Mouse (Mus musculus) liver, embryonic 13.5 days (tissue): ENCODE results near the gene Itga8. TPM values are rescaled to one million over a fixed set of nuclear protein-coding genes. Genes with fewer than 3 reads are reported as not detected.

Source experiments
- ATAC-seq: fragments of 200-750 bp; cut with Nextera tagmentation; 2 replicates; pipeline ENCODE4 v1.8.0; 2017; ENCODE audit warnings: low read depth, mild to moderate bottlenecking, moderate number of reproducible peaks, moderate library complexity
- DNase-seq: peaks from one replicate; pipeline ENCODE4 v3.0.0; 2022
- H3K27ac ChIP-seq: fragments of 300-500 bp; sonication (generic); 2 replicates; pipeline ENCODE4 v1.5.1; 2015; ENCODE audit warnings: moderate library complexity, mild to moderate bottlenecking, inconsistent platforms
- H3K27me3 ChIP-seq: fragments of 300-500 bp; sonication (generic); 2 replicates; pipeline ENCODE4 v1.6.1; 2015; ENCODE audit warnings: mild to moderate bottlenecking, inconsistent platforms
- H3K36me3 ChIP-seq: fragments of 300-500 bp; sonication (generic); 2 replicates; pipeline ENCODE4 v1.6.1; 2015; ENCODE audit warnings: mild to moderate bottlenecking, inconsistent platforms
- H3K4me1 ChIP-seq: fragments of 300-500 bp; sonication (generic); replicated peaks from 2 replicates; pipeline ENCODE4 v1.6.1; 2015; ENCODE audit warnings: inconsistent platforms
- H3K4me2 ChIP-seq: fragments of 300-500 bp; sonication (generic); 2 replicates; pipeline ENCODE4 v1.6.1; 2015; ENCODE audit warnings: inconsistent platforms, mild to moderate bottlenecking, moderate library complexity
- H3K4me3 ChIP-seq: fragments of 300-500 bp; sonication (generic); replicated peaks from 2 replicates; pipeline ENCODE4 v1.5.1; 2015; ENCODE audit warnings: mild to moderate bottlenecking, inconsistent platforms
- H3K9ac ChIP-seq: fragments of 300-500 bp; sonication (generic); 2 replicates; pipeline ENCODE4 v1.6.1; 2015; ENCODE audit warnings: mild to moderate bottlenecking, inconsistent platforms
- H3K9me3 ChIP-seq: fragments of 300-500 bp; sonication (generic); replicated peaks from 2 replicates; pipeline ENCODE4 v1.6.1; 2016; ENCODE audit warnings: inconsistent platforms
- WGBS: fragments of 180-500 bp; shearing (Covaris S2); methylation state at CpG from one replicate; pipeline ENCODE4 v1.1.7; 2015; ENCODE audit not compliant: insufficient replicate concordance; 5-methylcytosine and 5-hydroxymethylcytosine counted together
- polyA plus RNA-seq: library from polyadenylated mRNA; unstranded; fragments of >200 nt; fragmentation: Nextera tagmentation; extraction: Ambion mirVana; gene quantifications from 2 replicates; pipeline ENCODE4 v1.2.1, GENCODE M21; 2015

Itga8 gene
- polyA plus RNA-seq, 1 experiment from 2014 or later: 2.3 TPM

DNA sequence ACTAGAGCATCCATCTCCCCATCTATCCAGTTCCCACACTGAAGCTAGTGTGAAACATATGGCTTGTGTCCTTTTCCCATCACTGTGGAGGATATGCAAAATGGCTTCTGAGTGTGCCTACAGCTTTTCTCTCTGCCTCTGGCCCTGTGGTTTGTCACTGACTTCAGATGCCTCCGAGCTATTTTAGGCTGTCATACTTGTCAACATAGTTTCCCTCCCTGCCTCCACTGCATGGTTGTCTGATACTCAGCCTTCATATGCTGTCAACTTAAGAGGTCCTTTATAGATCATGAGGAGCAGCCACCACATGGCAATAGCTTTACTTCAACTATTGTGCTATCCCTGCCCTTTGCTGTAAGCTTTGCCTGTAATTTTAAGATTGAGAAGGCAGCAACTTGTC, 75.4 kb downstream of the Itga8 start:
- no peaks in the 10 kb centered on the region for H3K36me3 ChIP-seq
- H3K4me3 ChIP-seq: no peak overlapping the region
- no peak for DNase-seq
- H3K4me2 ChIP-seq: no peak overlapping the region
- H3K4me1 ChIP-seq: no peaks in the 10 kb centered on the region
- 28% methylated on average over 1 of the region's 1 CpGs for WGBS
- H3K9me3 ChIP-seq: no peaks in the 10 kb centered on the region
- no peak overlapping the region for H3K9ac ChIP-seq
- no peaks in the 10 kb centered on the region for H3K27me3 ChIP-seq
- ATAC-seq: no peak
- no peak overlapping the region for H3K27ac ChIP-seq

DNA sequence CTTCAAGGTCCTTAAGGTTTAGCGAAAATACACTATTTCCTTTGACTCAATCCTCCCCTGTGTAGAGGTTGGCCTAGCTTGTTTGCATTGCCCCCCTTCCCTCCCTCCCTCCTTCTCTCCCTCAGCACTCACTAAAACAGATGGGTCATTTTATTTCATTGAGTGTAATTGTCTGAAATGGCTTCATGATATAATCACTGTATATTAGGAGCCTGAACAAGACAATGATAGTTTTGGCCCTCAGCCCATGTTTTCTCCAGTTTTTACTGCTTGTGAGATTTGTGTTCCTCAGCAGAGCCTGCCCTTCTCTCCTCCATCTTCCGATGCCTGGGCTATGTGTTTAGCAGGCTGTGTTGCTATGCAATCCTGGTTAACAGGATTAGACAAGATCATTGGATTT, 80.1 kb downstream of the Itga8 start:
- Histone ChIP-seq H3K27me3 (no peaks in the 10 kb centered on the region), H3K36me3 (no peaks in the 10 kb centered on the region), H3K4me1 (no peaks in the 10 kb centered on the region), H3K27ac (no peak overlapping the region), H3K9me3 (no peaks in the 10 kb centered on the region), H3K4me2 (no peak overlapping the region), H3K4me3 (no peak overlapping the region), H3K9ac (no peak overlapping the region)
- DNase-seq (no peak), ATAC-seq (no peak)
- WGBS: 66% methylated on average over 2 of the region's 2 CpGs

DNA sequence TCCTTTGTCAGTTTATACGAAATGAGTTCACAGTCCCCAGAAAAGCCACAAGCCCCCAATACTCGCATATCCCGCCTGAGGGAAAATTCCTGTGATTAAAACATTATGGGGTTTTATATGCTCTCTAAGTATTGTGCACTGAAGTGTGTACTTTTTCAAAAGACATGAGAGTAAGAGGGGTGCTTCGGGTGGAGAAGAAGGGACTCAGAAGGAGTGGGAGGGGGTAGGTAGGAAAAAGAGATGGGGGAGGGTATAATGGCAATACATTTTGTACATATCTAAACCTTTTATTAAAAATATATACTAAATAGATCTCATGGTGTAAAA, 88.3 kb downstream of the Itga8 start:
- ATAC-seq (no peak), DNase-seq (no peak)
- no peak overlapping the region for H3K4me2 ChIP-seq
- 66% methylated on average over 4 of the region's 4 CpGs for WGBS
- H3K36me3 ChIP-seq: no peaks in the 10 kb centered on the region
- H3K9me3 ChIP-seq: no peaks in the 10 kb centered on the region
- H3K4me3 ChIP-seq: no peak overlapping the region
- H3K27ac ChIP-seq: no peak overlapping the region
- H3K4me1 ChIP-seq: no peaks in the 10 kb centered on the region
- H3K9ac ChIP-seq: no peak overlapping the region
- H3K27me3 ChIP-seq: no peaks in the 10 kb centered on the region

- Histone ChIP-seq H3K9ac (no peak overlapping the region), H3K4me1 (no peaks in the 10 kb centered on the region), H3K9me3 (no peaks in the 10 kb centered on the region), H3K27me3 (no peaks in the 10 kb centered on the region), H3K4me3 (no peak overlapping the region), H3K27ac (no peak overlapping the region), H3K4me2 (no peak overlapping the region), H3K36me3 (no peaks in the 10 kb centered on the region)
- ATAC-seq: no peak
- 59% methylated on average over 3 of the region's 3 CpGs for WGBS
- no peak for DNase-seq
Measured at GRCm38 (mm10) chr2:12212662-12213463, 88.9 kb downstream of the Itga8 start.

GRCm38 (mm10) chr2:12208142-12208541, 93.6 kb downstream of the Itga8 start:
- H3K4me3 ChIP-seq: no peak overlapping the region
- H3K27me3 ChIP-seq: no peaks in the 10 kb centered on the region
- 34% methylated on average over 6 of the region's 6 CpGs for WGBS
- H3K4me1 ChIP-seq: no peaks in the 10 kb centered on the region
- no peak for DNase-seq
- H3K27ac ChIP-seq: no peak overlapping the region
- no peak overlapping the region for H3K9ac ChIP-seq
- no peak overlapping the region for H3K4me2 ChIP-seq
- no peaks in the 10 kb centered on the region for H3K9me3 ChIP-seq
- no peak for ATAC-seq
- no peaks in the 10 kb centered on the region for H3K36me3 ChIP-seq

- Histone ChIP-seq H3K27ac (no peak overlapping the region), H3K9me3 (no peaks in the 10 kb centered on the region), H3K9ac (no peak overlapping the region), H3K36me3 (no peaks in the 10 kb centered on the region), H3K4me3 (no peak overlapping the region), H3K27me3 (no peaks in the 10 kb centered on the region), H3K4me2 (no peak overlapping the region), H3K4me1 (no peaks in the 10 kb centered on the region)
- 24% methylated on average over 5 of the region's 5 CpGs for WGBS
- no peak for ATAC-seq
- no peak for DNase-seq
Measured at GRCm38 (mm10) chr2:12206353-12206752, 95.4 kb downstream of the Itga8 start.

DNA sequence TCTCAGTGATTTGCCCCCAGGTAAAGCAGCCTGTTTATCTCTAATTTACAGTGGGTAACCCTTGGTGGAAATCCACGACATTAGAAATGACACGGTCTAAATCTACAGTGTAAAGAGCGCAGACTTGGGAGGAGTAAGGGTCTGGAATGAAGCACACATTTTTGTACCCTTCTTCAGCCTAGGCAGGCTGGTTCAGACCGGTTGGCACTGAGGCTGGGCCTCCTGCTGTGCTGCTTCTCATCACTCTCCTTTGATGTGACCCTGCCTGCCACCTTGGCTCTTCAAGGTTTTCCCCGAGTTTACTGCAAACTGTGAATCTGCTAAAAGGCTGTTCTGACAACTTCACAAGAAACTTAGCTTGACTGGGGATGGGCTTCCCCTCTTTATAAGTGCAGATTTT, 95.8 kb downstream of the Itga8 start:
- H3K4me3 ChIP-seq: no peak overlapping the region
- H3K4me1 ChIP-seq: no peaks in the 10 kb centered on the region
- H3K9me3 ChIP-seq: no peaks in the 10 kb centered on the region
- no peaks in the 10 kb centered on the region for H3K36me3 ChIP-seq
- WGBS: 27% methylated on average over 5 of the region's 5 CpGs
- no peak overlapping the region for H3K9ac ChIP-seq
- no peak overlapping the region for H3K27ac ChIP-seq
- H3K4me2 ChIP-seq: no peak overlapping the region
- no peaks in the 10 kb centered on the region for H3K27me3 ChIP-seq
- DNase-seq (no peak), ATAC-seq (no peak)

- Histone ChIP-seq H3K9me3 (no peaks in the 10 kb centered on the region), H3K4me3 (no peak overlapping the region), H3K36me3 (no peaks in the 10 kb centered on the region), H3K27me3 (no peaks in the 10 kb centered on the region), H3K4me1 (no peaks in the 10 kb centered on the region), H3K27ac (no peak overlapping the region), H3K4me2 (no peak overlapping the region), H3K9ac (no peak overlapping the region)
- DNase-seq: no peak
- 71% methylated on average over 10 of the region's 10 CpGs for WGBS
- ATAC-seq: no peak
Measured at GRCm38 (mm10) chr2:12203231-12203630, 98.5 kb downstream of the Itga8 start.

- ATAC-seq: no peak
- Histone ChIP-seq H3K9me3 (no peaks in the 10 kb centered on the region), H3K4me3 (no peak overlapping the region), H3K27me3 (no peaks in the 10 kb centered on the region), H3K4me2 (no peak overlapping the region), H3K9ac (no peak overlapping the region), H3K36me3 (no peaks in the 10 kb centered on the region), H3K27ac (no peak overlapping the region), H3K4me1 (no peaks in the 10 kb centered on the region)
- DNase-seq: no peak
- WGBS: 61% methylated on average over 7 of the region's 7 CpGs
Measured at GRCm38 (mm10) chr2:12198699-12199098, 103.0 kb downstream of the Itga8 start.

- no peak for DNase-seq
- no peaks in the 10 kb centered on the region for H3K4me1 ChIP-seq
- 68% methylated on average over 3 of the region's 3 CpGs for WGBS
- no peaks in the 10 kb centered on the region for H3K27me3 ChIP-seq
- no peak for ATAC-seq
- H3K27ac ChIP-seq: no peak overlapping the region
- H3K36me3 ChIP-seq: no peaks in the 10 kb centered on the region
- H3K4me2 ChIP-seq: no peak overlapping the region
- no peak overlapping the region for H3K9ac ChIP-seq
- H3K9me3 ChIP-seq: no peaks in the 10 kb centered on the region
- no peak overlapping the region for H3K4me3 ChIP-seq
Measured at GRCm38 (mm10) chr2:12198214-12198613, 103.5 kb downstream of the Itga8 start.

DNA sequence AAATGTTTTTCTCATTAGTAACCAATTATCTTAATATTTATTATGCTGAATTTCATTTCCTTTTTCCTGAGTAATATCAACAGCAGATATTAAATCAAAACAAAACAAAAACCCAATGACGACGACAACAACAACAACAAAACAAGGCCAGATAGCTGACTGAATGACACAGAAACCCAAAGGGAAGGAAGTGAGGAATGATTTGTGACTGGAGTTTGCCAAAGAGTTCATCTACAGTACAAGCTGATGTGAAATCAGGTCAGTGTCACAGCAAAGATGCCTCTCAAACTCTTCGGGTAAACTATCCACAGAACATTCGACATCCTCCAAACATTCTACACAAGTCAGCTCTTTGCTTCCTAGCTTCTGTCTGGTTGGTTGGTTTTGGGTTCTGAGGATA, 104.0 kb downstream of the Itga8 start:
- no peak for DNase-seq
- H3K27ac ChIP-seq: no peak overlapping the region
- H3K4me2 ChIP-seq: no peak overlapping the region
- H3K4me3 ChIP-seq: no peak overlapping the region
- H3K9me3 ChIP-seq: no peaks in the 10 kb centered on the region
- ATAC-seq: no peak
- H3K36me3 ChIP-seq: no peaks in the 10 kb centered on the region
- H3K4me1 ChIP-seq: no peaks in the 10 kb centered on the region
- no peaks in the 10 kb centered on the region for H3K27me3 ChIP-seq
- H3K9ac ChIP-seq: no peak overlapping the region
- WGBS: 64% methylated on average over 4 of the region's 4 CpGs

- no peaks in the 10 kb centered on the region for H3K27me3 ChIP-seq
- no peak overlapping the region for H3K27ac ChIP-seq
- no peak for DNase-seq
- 47% methylated on average over 6 of the region's 6 CpGs for WGBS
- no peaks in the 10 kb centered on the region for H3K9me3 ChIP-seq
- H3K4me2 ChIP-seq: no peak overlapping the region
- no peak for ATAC-seq
- H3K4me3 ChIP-seq: no peak overlapping the region
- H3K9ac ChIP-seq: no peak overlapping the region
- no peaks in the 10 kb centered on the region for H3K36me3 ChIP-seq
- no peaks in the 10 kb centered on the region for H3K4me1 ChIP-seq
Measured at GRCm38 (mm10) chr2:12189026-12189425, 112.7 kb downstream of the Itga8 start.
